Mouse (Mus musculus): Measurements from ENCODE around the gene Ndrg2.

Ndrg2 gene

GRCm38 (mm10) chr14:51912391-51913061 lies 1.4 kb downstream of the Ndrg2 start:
- DNase-seq, result peak; percentile 17

- no peak for DNase-seq
Observed at GRCm38 (mm10) chr14:51911301-51911700, 2.7 kb downstream of the Ndrg2 start.

- no peak for DNase-seq
Observed at GRCm38 (mm10) chr14:51906102-51906501, 7.9 kb downstream of the Ndrg2 start.

- DNase-seq, result no peak
Observed at GRCm38 (mm10) chr14:51904706-51905105, 9.3 kb downstream of the Ndrg2 start.

GRCm38 (mm10) chr14:51903782-51904181 lies 10.2 kb downstream of the Ndrg2 start:
- no peak for DNase-seq

GRCm38 (mm10) chr14:51902806-51903710 lies 10.9 kb downstream of the Ndrg2 start:
- peak; percentile 94 for DNase-seq

- DNase-seq, result no peak
Observed at GRCm38 (mm10) chr14:51899351-51899750, 14.6 kb downstream of the Ndrg2 start.

- DNase-seq, result no peak
Observed at GRCm38 (mm10) chr14:51896539-51897170, 17.3 kb downstream of the Ndrg2 start.

GRCm38 (mm10) chr14:51896019-51896418 lies 17.9 kb downstream of the Ndrg2 start:
- DNase-seq, result no peak

- DNase-seq, result no peak
Observed at GRCm38 (mm10) chr14:51895071-51895470, 18.9 kb downstream of the Ndrg2 start.

GRCm38 (mm10) chr14:51893809-51894208 lies 20.1 kb downstream of the Ndrg2 start:
- no peak for DNase-seq

- no peak for DNase-seq
Observed at GRCm38 (mm10) chr14:51893094-51893794, 20.7 kb downstream of the Ndrg2 start.

- DNase-seq, result no peak
Observed at GRCm38 (mm10) chr14:51892191-51892939, 21.6 kb downstream of the Ndrg2 start, which contains the start of gene Slc39a2. Slc39a2 (plus strand) TSS chr14:51892889.

GRCm38 (mm10) chr14:51889833-51890232 lies 24.1 kb downstream of the Ndrg2 start:
- DNase-seq, result no peak

GRCm38 (mm10) chr14:51886051-51886450 lies 27.9 kb downstream of the Ndrg2 start:
- no peak for DNase-seq

- peak; percentile 97 for DNase-seq
Observed at GRCm38 (mm10) chr14:51884598-51885331, 29.2 kb downstream of the Ndrg2 start, which contains the start of gene Mettl17. Mettl17 (plus strand) TSS chr14:51884842.

- no peak for DNase-seq
Observed at GRCm38 (mm10) chr14:51884031-51884544, 29.9 kb downstream of the Ndrg2 start.

- DNase-seq, result peak; percentile 85
Observed at GRCm38 (mm10) chr14:51883527-51884030, 30.4 kb downstream of the Ndrg2 start.

GRCm38 (mm10) chr14:51877517-51877916 lies 36.4 kb downstream of the Ndrg2 start:
- DNase-seq, result no peak

- DNase-seq, result no peak
Observed at GRCm38 (mm10) chr14:51871741-51872140, 42.2 kb downstream of the Ndrg2 start.

- DNase-seq, result no peak
Observed at GRCm38 (mm10) chr14:51870756-51871155, 43.2 kb downstream of the Ndrg2 start.
